11 mouse cellular contexts compared by ENCODE assay signal in the genomic region with DNA sequence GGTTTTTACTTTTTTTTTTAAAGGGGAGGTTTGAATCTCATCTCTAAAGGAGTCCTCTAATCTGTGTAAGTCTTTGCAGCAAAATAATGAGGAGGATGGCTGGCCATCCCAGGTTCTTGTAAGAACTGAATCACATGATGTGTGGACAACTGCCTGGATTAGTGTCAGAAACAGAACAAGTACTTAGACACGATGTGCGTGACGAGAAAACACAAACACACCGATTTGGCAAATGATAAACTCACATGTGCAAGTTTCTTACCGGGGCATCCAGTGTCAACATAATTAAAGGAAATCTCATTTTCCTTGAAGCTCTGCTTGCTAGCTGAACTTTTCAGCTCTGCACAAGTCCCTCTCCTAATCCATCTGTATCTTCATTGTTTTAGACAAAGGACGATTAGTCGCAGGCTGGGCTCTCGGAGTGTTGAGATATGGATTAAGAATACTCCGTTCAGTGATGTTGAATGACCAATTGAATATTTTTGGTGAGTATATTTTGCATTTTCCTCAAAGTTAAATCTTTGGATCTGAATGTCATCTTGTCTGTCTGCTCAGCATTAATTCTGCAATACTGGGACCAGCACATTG.
"Had no signal": no experiment of that assay in that cellular context is flagged by ENCODE, and none has a peak within 500 bp of the region (broad histone marks: within the 10 kb centered on the region; RNA-seq: fewer than 3 reads in every experiment).

No protein-coding gene starts in this region.

- H3K9me3 ChIP-seq: liver, embryonic 13.5 days; stomach, embryonic 15.5 days had no signal

- H3K4me2 ChIP-seq: liver, embryonic 13.5 days; lung, embryonic 14.5 days; stomach, embryonic 15.5 days had no signal

- H3K4me3 ChIP-seq: layer of hippocampus, adult 2 months; liver, embryonic 13.5 days; stomach, embryonic 15.5 days had no signal

- H3K36me3 ChIP-seq: liver, embryonic 13.5 days; stomach, embryonic 15.5 days had no signal

- H3K9ac ChIP-seq: liver, embryonic 13.5 days; lung, embryonic 14.5 days; stomach, embryonic 15.5 days had no signal

- DNase-seq: layer of hippocampus, adult 9-11 months; liver, embryonic 13.5 days; right cerebral cortex, postnatal 25 days; spleen, adult 18-20 months had no signal

- ATAC-seq: intestine, postnatal 0 days; lung, postnatal 0 days had no signal

- H3K27ac ChIP-seq: kidney, postnatal 0 days; layer of hippocampus, adult 2 months; liver, embryonic 13.5 days; macrophage; stomach, embryonic 15.5 days had no signal

- H3K27me3 ChIP-seq: liver, embryonic 13.5 days; stomach, embryonic 15.5 days had no signal
